Mouse (Mus musculus) ovary, adult 18-20 months (tissue): ENCODE results near the gene Srf.
A peak's percentile ranks its signal among the peaks of the same experiment; 100 is the strongest.

Experiments
- DNase-seq: peaks from one replicate; pipeline ENCODE4 v3.0.0; 2022; ENCODE audit warnings: low spot score, mixed read lengths

Gene Srf

GRCm38 (mm10) chr17:46554977-46555672, 850 bp downstream of the Srf start:
- DNase-seq = no peak

- DNase-seq = no peak
Measured at GRCm38 (mm10) chr17:46554646-46554976, 1.4 kb downstream of the Srf start.

- DNase-seq = no peak
Measured at GRCm38 (mm10) chr17:46553926-46554325, 2.0 kb downstream of the Srf start.

DNA sequence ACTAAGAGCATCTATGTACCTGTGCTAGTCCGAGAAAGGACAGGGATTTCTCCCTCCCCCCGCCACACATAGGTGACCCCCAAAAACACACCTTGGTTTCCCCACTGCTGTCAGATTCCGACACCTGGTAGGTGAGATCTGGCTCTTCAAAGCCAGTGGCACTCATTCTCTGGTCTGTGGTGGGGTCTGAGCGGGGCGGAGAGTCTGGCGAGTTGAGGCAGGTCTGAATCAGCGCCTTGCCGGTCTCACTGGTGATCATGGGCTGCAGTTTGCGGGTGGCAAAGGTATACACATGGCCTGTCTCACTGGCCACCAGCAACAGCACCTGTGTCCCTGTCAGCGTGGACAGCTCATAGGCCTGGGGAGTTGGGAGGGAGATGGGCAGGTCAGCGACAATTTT, 2.5 kb downstream of the Srf start:
- no peak for DNase-seq

DNA sequence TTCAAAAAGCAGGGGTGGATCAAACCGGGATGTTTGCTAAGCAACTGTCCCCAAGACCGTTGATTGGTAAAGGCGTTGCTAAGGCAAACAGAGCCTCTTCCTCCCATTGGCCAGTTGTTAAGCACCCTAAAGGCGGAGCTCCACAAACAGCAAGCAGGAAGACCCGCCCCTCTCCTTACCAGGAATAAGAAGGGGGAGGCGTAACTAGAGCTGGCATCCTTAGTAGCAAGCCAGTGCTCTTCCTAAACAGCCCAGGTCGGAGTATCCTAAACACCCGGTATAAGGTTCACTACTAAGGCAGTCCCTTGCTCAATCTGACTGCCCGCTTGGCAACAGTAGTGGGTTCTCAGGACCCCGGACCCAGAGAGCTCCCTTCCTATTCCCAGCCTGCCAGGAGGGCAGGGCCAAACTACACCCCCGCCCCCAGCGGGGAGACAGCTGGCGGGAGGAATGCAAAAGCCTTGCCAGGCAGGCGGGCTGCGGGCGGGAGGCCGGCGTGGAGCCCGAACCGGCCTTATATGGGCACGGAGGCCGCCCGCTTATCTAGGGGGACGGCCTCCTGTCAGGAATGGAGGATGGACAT, 3.0 kb downstream of the Srf start:
- DNase-seq = peak; percentile 88

- no peak for DNase-seq
Measured at GRCm38 (mm10) chr17:46552151-46552550, 3.8 kb downstream of the Srf start.

- no peak for DNase-seq
Measured at GRCm38 (mm10) chr17:46551369-46551768, 4.6 kb downstream of the Srf start.

GRCm38 (mm10) chr17:46550904-46551303, 5.1 kb downstream of the Srf start:
- no peak for DNase-seq

GRCm38 (mm10) chr17:46549642-46550041, 6.3 kb downstream of the Srf start:
- DNase-seq = no peak

DNA sequence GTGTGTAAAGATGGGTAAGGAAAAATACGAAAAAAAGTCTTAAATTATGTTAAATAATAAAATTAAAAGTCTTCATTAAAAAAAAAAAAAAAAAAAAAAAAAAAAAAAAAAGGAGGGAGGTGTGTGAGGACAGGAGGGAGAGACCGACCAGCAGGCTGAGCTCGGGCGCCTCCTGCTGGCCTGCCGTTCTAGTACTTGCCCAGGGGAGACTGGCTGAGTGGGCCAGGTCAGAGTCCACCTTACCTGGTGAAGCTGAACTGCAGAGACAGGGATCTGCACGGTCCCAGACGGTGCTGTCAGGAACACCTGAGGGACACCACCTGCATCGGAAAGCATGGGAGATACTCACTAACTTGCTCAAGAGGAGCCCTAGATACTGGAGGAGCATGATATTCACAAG, 6.8 kb downstream of the Srf start:
- no peak for DNase-seq

- no peak for DNase-seq
Measured at GRCm38 (mm10) chr17:46548741-46549140, 7.2 kb downstream of the Srf start.

- no peak for DNase-seq
Measured at GRCm38 (mm10) chr17:46547923-46548322, 8.1 kb downstream of the Srf start.

DNA sequence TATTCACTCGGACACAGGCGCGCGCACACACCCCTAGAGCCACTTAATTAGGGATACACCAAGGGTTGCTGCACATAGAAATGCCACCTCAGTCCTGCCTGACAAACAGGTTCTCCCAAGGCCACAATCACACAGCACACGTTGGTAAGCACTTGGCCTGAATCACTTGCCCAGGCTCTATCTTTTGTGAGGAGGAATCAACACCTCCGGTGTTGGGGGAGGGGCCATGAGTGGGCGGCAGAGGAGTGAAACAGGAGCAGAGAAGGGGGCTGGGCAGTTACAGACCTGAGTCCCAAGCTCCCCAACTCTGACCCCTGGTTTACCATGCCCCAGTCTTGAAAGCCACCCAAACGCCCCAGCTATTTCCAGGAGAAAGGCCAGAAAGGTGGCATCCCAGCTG, 9.0 kb downstream of the Srf start:
- no peak for DNase-seq

DNA sequence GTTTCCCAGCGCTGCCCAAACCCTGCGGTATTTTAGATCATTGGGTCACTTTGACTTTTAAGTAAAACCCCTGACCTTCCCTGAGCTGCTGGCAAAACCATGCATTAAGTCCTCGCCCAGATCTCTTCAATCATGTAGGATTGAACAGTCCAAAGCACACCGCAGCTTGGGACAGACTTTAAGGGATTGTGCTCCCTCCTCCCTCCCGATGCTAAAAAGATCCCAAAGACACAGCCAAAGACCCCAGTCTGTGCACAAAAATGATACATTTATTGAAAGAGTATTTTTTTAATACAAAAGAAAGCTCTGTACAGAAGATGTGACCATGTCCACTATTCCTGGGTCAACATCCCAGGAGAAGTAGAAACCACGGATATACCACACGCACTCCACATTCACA, 9.4 kb downstream of the Srf start:
- DNase-seq = no peak

- DNase-seq = peak; percentile 66
Measured at GRCm38 (mm10) chr17:46545813-46546564, 10.0 kb downstream of the Srf start, which contains the start of gene Cul9. Gene Cul9, minus strand, starts transcription at chr17:46546388.

DNA sequence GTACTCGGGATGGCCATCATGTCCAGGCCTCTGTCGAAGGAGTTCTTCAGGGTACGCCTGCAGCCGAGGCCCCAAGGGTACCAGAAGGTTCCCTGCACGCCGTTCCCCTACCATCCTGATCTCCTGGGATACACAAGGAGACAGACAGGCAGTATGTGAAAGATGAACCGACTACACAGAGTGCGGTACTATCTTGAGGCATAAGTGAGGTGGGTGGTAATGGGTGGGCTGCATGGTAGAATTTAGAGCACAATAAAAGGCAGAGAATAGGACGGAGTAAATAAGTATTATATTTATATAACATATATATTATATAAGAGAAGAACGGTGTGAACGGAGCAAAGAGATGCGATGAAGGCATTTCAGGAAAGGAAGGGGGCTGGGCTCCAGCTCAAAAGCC, 12.3 kb downstream of the Srf start:
- no peak for DNase-seq

DNA sequence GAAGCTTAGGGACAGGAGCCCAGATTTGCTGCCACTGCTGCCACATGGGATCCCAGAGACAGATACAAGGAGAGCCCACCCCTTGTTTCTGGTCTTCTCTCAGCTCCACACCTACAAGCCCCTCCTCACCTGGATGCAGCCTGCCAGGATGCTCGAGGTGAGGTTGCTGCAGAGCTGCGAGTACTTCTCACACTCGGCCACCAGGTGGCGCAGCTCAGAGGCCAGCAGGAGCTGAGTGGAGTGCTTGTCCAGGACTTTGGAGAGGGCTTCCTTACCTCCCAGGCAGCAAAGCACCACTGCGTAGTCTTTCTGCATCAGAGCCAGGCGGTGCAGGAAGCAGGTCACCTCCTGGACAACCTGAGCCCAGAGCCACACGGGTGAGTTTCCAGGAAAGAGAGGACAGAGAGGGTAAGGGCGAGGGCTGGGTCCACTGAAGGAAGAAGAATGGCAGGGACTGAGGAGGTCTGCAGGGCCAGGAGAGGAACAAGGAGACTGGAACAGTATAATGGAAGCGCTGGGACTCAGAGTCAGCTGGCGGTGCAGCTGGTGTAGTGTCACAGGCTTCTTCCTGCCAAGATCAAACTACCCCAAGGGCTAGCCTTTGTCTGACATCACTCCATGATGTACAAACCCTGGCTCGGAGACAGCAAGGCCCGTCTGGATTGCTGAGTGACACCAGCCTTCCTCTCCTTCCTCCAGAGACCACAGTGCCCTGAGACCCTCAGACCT, 30.2 kb downstream of the Srf start:
- no peak for DNase-seq

DNA sequence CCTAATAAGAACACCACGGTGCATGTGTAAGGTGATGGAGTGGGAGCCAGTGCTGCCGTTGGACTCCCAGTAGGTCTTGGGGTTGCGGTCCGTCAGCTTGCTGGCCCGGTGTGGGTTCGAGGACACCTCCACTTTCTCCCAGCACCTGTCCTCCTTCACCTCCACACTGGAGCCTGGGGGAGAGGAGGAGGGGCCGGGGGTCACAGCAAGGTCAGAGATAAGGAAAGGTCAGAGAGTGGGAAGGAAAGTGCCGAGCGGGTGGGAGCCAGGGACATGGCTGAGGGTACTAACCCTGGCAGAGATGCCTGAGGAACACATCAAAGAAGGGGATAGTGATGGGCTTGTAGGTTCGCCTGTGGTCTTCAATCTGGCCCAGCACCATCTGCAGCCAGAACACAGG, 30.9 kb downstream of the Srf start:
- DNase-seq = no peak

DNA sequence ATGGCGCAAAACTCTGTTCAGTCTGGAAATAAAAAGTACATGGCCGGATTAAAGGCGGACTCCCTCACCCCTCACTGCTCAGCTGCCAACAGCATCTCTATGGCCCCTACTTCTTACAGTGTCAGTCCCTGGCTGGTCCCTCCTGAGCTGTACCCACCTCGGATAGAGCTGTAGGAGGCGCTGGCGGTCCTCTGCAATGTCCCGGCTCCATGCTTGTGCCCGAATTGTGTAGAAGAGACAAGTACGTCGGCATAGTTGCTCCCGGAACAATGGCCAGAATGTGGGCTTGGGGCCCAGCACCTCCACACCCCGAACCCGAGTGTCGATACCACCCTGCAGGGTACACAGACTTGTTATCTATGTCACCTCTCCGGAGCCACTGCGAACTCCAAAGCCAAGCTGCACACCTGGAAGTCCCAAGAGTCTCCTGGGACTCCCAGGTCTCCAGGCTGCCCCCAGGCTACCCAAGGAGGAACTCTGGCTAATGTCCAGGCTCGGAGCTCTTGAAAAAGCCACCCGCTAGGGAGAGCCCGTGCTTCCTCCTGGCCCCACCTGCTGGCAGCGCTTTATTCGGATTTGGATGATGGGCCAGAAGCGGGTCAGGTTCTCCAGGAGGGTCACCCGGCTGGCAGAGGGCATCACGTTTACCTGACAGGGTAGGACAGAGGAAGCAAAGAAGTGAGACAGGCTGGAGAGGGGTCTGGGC, 33.9 kb downstream of the Srf start:
- DNase-seq = no peak

DNA sequence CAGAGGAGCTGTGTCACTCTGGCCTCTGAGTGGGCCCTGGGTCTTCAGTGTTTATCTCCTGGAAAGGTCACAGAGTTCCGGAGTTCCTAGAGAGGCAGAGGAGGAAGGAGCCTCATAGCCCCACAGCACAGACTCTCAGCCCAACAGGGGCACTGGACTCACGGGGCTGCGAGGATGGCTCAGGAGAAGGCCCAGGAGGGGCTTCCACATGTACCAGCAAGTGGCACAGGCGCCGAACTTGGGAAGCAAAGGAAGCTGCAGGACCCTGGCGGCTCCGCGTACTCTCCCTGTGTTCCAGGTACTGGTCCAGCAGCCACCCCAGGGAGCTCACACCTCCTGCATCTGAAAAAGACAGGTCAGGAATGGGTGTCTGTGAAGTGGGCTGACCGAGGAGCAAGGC, 34.8 kb downstream of the Srf start:
- DNase-seq = no peak

DNA sequence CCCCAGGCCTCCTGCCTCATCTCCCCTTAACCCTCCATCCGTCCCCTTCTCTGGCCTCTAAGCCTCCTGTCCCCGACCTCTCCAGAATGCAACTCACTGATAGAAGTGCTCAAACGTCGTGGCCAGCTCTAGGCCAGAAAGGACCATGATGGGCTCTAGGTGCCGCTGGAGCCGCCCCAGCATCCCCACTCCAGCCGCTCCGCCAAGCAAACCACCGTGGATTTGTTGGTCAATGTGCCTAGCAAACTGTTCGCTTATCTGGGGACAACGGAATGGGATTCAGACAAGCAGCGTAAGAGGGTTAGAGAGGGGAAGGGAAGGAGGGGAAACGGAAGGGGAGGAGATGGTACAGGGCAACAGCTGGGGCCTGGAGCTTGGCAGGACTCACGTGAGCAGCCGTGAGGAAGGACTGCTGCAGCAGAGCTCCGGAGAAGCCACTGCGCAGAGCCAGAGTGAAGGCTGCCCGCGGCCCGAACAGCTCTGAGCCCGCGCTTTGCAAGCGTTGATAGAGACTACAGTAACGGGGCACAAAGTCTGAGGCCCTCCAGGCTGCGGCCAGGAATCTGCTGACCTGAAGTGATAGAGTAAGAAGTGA, 35.5 kb downstream of the Srf start:
- DNase-seq = no peak

- DNase-seq = no peak
Measured at GRCm38 (mm10) chr17:46519971-46520370, 36.0 kb downstream of the Srf start.
